Mouse (Mus musculus): ENCODE results near the gene Pcmt1.
"Not testable (repeated sequence)": the region's sequence is repeated elsewhere in the genome, so short reads cannot be mapped to it uniquely, and the experiment has no call there.

Pcmt1 gene

GRCm38 (mm10) chr10:7640366-7640765 is 40.6 kb downstream of the Pcmt1 start:
- DNase-seq: no peak

DNA sequence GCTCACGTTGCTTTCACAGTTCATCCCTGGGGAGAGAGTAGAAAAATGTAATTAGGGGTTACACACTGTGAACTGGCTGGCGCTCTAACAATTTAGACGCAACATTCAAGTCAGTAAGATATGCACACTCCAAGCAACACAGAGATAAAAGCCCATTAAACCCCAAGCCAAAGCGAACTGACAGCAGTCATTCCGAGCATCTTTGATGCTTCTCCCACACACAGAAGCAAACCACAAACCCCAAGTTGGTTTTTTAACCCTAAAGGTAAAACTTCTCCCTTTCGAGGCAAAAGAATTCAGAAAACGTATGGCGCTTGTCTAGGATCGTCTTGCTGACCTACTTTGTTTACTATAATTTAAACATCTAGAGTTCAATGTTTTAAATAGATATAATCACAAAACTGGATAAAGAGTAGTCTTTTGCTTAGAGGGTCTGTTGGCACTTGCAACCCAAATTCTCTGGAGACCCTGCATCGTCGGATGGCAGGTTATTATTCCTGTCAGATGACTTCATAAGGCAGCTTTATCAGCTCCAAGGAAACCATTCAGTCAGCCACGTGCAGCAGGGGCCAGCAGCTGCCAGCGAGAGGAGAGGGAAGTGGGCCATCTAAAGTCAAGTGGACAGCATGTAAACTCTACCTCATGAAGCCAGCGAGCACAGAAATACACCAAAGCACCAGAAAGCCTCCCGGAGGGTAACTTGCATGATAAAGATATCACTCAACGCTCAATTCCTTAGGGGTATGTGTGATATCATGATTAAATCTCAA is 49.8 kb downstream of the Pcmt1 start:
- DNase-seq: no peak

DNA sequence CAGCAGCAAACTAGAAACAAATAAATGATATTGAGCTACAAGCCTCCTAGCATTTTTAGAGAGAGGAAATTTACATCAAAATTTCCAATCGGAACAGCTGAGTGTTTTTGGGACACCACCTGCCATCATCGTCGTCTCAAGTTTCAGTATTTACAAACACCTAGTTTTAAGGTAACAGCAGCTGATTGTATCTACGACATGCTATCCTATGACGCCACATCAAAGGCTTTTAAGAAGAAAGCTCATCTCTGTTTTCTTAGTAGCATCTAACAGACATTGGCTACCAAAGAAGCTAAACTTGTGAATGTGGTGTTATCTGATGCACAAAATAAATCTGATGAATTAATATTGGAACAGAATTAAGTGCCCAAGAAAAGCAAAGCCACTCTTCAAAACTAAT is 50.6 kb downstream of the Pcmt1 start:
- DNase-seq: no peak

DNA sequence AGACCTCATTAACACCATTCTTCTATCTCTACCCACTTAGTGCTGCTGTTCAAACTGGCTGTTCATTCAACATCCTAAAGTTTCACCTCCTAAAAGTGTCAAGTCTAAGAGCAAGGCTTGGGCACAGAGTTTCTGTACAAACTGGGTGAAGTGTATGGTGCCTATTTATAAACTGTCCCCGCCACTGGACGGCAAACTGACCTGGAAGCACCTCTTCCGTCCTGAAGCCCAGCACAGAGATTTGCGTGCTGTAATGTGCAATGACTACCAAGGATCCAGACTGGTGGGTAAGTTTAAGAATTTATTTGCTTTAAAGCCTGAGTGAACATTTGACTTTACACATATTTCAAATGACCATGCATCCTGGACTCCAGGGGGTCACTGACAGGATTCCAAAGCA is 51.8 kb downstream of the Pcmt1 start:
- DNase-seq: no peak

DNA sequence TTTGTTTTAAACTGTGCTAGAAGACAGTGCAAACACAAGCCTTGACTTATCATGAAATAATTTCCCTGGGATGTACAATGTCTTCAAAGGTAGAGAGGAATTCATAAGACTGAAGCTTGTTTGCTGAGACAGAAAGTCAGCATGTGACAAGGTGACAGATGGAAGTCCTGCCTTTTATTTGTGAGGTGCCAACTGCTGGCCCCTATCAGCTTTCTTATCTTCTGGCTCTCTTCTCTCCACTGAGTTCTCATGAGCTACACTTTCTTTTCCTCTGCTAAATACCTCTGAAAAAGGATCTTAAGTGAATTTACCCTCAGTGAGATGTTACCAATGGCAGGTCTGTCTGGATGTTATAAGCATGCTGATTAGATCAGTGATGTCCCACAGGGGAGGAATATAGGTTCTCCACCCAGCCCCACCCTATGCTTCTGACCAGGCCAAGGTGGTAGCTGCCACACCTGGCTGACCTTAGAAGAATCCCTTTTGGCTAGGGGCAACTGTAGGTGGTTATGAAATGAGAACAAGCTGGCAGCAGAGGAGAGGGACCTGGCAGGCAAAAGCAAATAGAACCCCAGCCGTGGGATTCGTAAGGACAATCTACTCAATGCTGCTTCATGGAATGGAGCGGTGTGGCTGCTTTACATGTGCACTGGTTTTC is 56.9 kb downstream of the Pcmt1 start:
- DNase-seq: peak; percentile 28

- DNase-seq: no peak
Observed at GRCm38 (mm10) chr10:7622378-7622777, 58.6 kb downstream of the Pcmt1 start.

- no peak for DNase-seq
Observed at GRCm38 (mm10) chr10:7620723-7621122, 60.2 kb downstream of the Pcmt1 start.

GRCm38 (mm10) chr10:7619821-7620241 is 61.1 kb downstream of the Pcmt1 start:
- DNase-seq: no peak

- not testable (repeated sequence) for DNase-seq
Observed at GRCm38 (mm10) chr10:7617556-7617955, 63.4 kb downstream of the Pcmt1 start.

DNA sequence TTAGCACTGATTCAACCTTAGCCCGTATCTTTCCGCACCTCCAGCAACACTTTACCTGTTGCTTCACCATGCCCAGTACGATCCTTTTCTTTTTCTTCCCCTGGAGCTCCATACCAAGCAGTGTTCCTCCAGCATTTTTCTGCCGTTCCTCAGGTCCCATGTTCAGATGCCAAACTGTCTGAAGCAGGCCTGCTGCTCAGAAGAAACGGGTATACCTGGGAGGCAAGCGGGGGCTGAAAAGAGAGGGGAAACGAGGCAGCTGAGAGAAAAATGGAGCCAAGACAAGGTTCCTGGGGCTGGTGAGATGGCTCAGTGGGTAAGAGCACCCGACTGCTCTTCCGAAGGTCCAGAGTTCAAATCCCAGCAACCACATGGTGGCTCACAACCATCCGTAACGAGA is 63.8 kb downstream of the Pcmt1 start:
- DNase-seq: not testable (repeated sequence)

- no peak for DNase-seq
Observed at GRCm38 (mm10) chr10:7614834-7615233, 66.1 kb downstream of the Pcmt1 start.

DNA sequence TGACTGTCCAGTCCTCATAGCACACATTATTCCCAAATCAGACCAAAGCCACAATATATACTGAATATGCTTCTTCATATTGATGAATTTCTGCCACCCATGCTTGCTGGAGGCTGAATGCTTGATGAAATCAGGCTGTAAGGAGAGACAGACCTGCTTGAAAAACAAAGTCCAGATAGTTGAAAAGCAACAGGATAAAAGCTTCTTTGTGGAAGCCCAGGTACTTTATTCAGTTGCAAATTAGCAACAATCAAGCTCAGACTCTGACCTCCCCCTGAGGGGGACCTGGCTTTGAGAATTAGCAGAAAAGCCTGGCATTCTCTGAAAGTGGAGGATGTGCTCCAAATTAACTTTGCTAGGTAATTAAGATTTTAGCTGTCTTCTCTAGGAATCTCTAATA is 68.7 kb downstream of the Pcmt1 start:
- not testable (repeated sequence) for DNase-seq

- DNase-seq: no peak
Observed at GRCm38 (mm10) chr10:7611647-7612046, 69.3 kb downstream of the Pcmt1 start.

DNA sequence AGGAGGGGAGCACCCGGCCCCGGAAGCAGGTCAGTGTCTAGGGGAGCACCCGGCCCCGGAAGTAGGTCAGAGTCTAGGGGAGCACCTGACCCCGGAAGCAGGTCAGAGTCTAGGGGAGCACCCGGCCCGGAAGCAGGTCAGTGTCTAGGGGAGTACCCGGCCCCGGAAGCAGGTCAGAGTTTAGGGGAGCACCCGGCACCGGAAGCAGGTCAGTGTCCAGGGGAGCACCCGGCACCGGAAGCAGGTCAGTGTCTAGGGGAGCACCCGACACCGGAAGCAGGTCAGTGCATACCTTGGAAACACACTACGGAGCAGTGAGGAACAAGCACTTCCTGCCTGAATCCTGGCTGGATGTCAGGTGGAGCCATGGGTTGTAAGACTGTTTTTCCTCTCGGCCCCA is 72.3 kb downstream of the Pcmt1 start:
- DNase-seq: no peak

- DNase-seq: no peak
Observed at GRCm38 (mm10) chr10:7606437-7606836, 74.5 kb downstream of the Pcmt1 start.

- DNase-seq: no peak
Observed at GRCm38 (mm10) chr10:7605168-7605567, 75.8 kb downstream of the Pcmt1 start.

- DNase-seq: peak; percentile 80
Observed at GRCm38 (mm10) chr10:7600647-7601046, 80.3 kb downstream of the Pcmt1 start.

DNA sequence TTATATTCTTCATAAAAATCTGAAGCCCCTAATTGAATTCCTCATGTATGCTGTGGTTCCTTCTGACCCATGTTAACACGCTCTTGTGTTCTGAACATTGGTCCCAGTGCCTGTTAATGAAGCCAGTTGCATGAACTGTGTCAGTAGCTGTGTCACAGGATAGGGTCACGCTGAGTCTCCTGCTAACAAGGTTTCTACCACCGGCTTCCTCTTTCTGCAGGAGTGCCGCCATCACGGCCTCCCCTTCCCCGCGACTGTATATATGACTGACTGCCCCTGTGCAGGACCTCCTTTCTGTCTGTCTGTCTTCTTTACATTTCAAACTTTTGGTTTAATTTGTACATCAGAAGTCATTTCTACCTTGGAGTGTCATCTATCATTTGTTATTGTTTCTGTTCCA is 82.8 kb downstream of the Pcmt1 start:
- DNase-seq: no peak

DNA sequence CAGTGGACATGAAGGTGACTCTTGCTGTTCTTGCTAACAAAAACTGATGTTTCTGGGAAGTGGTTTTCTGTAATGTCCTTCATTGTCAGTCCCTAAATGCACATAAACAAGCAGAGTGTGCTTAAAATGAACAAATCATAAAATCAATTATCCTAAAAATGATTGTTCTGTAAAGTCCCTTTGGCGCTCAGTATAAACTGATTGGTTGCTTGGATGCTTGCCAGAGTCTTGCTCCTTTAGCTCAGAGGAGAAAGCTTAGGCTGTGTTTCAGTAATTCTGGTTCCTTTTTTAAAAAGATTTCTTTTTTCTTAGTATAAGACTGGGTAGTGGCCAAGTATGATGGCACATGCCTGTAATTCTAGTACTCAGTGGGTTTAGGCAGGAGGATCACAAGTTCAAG is 84.7 kb downstream of the Pcmt1 start:
- no peak for DNase-seq

GRCm38 (mm10) chr10:7594797-7595196 is 86.1 kb downstream of the Pcmt1 start:
- DNase-seq: no peak

GRCm38 (mm10) chr10:7590792-7591191 is 90.1 kb downstream of the Pcmt1 start:
- no peak for DNase-seq

DNA sequence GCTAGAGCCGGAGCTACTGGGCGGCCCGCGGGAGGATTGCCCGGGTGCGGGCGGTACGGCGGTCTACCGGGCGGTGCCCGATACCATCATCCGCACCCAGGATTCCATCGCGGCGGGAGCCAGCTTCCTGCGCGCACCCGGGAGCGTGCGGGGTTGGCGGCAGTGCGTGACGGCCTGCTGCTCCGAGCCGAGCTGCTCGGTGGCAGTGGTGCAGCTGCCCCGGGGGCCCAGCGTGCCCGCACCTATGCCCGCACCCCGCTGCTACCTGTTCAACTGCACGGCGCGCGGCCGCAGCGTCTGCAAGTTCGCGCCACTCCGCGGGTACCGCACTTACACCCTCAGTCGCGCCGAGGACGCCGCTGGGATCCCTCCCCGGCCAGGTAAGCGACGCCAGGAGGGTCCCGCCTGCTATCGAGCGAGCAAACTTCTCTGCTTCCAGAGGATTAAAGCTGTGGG is 90.7 kb downstream of the Pcmt1 start:
- no peak for DNase-seq

DNA sequence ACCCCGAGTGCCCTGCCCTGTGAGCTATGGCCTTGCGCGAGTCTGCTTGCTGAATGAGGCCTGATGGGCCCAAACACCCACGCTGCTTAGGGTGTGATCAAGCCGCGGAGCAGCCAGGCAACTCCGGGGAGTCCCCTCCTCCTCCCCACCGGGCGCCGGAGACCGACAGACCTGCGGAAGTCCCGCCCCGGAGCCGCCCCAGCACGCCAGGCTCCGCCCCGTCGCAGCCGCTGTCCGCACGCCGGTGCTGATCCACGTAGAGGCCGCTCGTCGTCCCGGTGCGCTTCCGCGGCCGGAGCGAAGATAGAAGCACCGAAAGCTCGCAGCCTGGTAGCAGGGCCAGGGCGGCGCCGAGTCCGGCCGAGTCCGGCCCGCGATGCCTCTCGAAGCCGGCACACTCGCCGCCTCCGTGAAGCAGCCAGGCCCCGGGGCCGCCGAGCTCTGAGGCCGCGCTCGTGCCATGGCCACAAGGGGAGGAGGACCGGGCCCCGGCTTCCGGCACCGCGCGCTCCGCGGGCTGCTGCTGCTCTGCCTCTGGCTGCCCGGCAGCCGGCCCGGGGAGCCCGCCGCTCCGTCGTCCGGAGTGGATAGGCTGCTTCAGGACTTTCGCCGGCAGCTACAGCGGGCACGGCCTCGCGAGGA is 91.2 kb downstream of the Pcmt1 start, which contains the start of gene Lrp11:
Gene Lrp11 (plus strand): TSS at position 209 of the 642 bp plus-strand sequence.
- DNase-seq: peak; percentile 86

GRCm38 (mm10) chr10:7586771-7587170 is 94.2 kb downstream of the Pcmt1 start:
- DNase-seq: no peak

Measured in cerebellum, adult 9-10 months (tissue).